Mouse (Mus musculus): ENCODE measurements around the gene Dnase1l1.

The Dnase1l1 gene

GRCm38 (mm10) chrX:74270062-74270901 lies 11.9 kb downstream of the Dnase1l1 start, which contains the start of gene Rpl10:
Gene Rpl10, plus strand, starts transcription at chrX:74270812.
- peak; percentile 84 for DNase-seq (ENCODE audit: extremely low read depth, low read depth, low spot score)

DNA sequence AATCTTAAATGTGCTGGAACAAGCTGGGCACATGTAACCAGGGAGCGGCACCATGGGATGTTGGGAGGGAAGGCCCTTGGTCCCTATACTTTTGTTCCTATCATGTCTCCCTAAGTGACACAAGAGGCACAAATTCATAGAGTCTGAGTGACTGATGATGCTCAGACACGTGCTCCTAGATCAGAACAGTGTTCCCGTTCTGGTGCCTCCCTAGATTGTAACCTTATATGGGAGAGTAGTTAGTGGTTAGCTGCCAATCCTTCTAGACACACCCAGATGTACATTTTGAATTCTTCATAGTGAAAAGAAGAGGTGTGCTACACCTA lies 12.4 kb downstream of the Dnase1l1 start:
- DNase-seq (ENCODE audit: extremely low read depth, low read depth, low spot score), result no peak

GRCm38 (mm10) chrX:74257746-74258145 lies 24.4 kb downstream of the Dnase1l1 start:
- DNase-seq (ENCODE audit: extremely low read depth, low read depth, low spot score), result no peak

- DNase-seq (ENCODE audit: extremely low read depth, low read depth, low spot score), result no peak
Measured at GRCm38 (mm10) chrX:74254888-74255565, 27.1 kb downstream of the Dnase1l1 start.

- DNase-seq (ENCODE audit: extremely low read depth, low read depth, low spot score), result peak; percentile 61
Measured at GRCm38 (mm10) chrX:74254153-74254887, 27.8 kb downstream of the Dnase1l1 start, which contains the start of gene Emd. Gene Emd, plus strand, starts transcription at chrX:74254687.

DNA sequence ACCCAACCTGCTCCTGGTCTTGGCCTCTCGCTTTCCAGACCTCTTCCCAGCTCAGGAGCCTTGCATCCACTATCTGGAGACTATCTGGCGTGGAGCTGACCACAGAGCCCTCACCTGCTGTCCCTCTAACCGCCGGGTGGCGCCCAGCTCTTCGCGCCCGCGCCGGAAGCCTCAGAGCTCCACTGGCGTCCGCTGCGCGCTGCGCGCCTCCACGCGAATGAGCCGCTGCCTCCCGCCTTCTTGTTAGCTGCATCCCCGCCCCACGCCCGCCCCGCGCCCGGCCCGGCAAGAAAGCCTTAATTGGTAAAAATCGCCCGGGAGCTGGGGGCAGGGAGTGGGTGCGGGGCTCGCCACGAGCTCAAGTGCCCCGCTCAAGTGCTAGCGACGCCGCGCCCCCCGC lies 32.5 kb downstream of the Dnase1l1 start, which contains the start of gene Flna:
Gene Flna (minus strand): TSS at position 206 of the 400 bp plus-strand sequence.
- DNase-seq (ENCODE audit: extremely low read depth, low read depth, low spot score), result no peak

DNA sequence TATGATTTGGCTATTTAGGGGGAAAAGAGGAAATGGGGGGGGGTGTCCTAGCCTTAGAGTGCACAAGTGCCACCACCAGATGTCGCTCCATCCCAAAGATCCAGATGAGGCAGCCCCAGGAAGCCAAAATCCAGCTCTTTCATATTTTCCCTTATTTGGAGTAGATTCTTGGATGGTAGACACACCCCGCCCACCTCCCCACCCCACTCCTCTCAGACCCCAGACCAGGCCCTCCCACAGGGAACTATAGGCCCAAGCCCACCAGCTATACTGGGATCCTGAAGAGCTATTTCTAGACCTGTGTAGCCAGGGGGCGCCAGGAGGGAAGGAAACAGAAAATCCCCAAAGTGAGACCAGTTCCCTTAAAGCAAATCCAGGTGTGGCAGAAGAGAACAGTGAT lies 33.5 kb downstream of the Dnase1l1 start:
- DNase-seq (ENCODE audit: extremely low read depth, low read depth, low spot score), result no peak

- DNase-seq (ENCODE audit: extremely low read depth, low read depth, low spot score), result no peak
Measured at GRCm38 (mm10) chrX:74246693-74247092, 35.4 kb downstream of the Dnase1l1 start.

DNA sequence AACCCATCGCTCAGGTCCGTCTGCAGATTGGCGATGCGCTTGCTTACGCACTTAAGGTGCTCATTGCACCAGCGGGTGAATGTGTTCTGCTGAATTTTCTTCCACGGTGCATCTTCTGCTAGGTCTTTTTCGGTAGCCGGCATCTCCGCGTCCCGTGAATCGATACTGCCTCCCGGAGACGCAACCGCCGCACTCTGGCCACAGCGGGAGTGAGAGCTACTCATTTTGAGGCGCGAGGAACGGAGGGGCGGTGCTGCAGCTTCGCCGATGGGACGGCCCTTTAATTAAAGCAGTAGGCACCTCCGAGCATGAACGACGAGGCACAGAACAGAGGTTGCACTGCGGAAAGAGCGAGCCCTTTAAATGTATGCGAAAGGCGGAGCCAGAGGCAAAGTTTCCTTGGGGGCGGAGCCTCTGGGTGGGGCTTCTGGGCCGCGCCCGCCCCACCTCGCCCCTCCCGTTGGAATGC lies 35.9 kb downstream of the Dnase1l1 start:
- no peak for DNase-seq (ENCODE audit: extremely low read depth, low read depth, low spot score)

GRCm38 (mm10) chrX:74245687-74246086 lies 36.5 kb downstream of the Dnase1l1 start:
- DNase-seq (ENCODE audit: extremely low read depth, low read depth, low spot score), result no peak

DNA sequence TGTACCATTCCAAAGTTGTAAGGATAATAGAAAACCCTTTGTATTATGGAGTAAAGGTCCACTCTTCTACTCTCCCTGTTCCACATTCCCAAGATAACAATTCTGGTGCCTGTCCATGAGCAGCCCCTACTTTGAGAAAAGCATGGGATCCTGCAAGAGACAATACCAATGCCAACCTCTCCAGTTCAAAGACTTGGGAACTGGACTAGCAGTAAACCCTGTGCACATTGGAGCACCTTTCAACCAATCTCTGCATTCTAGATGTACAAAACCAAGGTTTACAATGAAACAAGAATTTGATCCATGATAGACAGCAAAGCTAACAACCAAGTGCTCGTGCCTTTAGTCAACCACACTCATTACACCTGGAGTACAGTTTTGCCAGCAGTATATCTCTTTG lies 37.0 kb downstream of the Dnase1l1 start:
- no peak for DNase-seq (ENCODE audit: extremely low read depth, low read depth, low spot score)

DNA sequence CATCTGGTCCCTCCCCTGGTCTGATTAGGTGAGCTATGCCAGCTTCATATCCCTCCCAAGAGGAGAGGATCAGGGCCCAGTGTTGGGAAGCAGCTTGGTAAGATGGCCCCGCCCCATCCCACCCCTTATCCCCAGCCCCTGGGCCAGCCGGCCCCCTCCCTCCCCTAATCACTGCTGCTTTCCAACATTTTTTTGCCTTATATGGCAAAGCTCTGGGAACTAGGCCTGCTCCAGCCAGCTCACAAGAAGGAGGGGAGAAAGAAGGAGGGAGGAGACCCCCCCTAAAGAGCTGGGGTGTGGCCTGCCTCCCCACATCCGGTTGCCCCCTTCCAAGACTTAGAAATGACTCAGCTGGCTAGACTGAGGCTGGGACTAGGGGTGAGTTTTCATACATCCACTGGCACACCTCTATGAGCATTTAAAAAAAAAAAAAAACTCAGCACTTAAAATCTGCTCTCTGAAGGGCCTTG lies 37.5 kb downstream of the Dnase1l1 start:
- no peak for DNase-seq (ENCODE audit: extremely low read depth, low read depth, low spot score)

DNA sequence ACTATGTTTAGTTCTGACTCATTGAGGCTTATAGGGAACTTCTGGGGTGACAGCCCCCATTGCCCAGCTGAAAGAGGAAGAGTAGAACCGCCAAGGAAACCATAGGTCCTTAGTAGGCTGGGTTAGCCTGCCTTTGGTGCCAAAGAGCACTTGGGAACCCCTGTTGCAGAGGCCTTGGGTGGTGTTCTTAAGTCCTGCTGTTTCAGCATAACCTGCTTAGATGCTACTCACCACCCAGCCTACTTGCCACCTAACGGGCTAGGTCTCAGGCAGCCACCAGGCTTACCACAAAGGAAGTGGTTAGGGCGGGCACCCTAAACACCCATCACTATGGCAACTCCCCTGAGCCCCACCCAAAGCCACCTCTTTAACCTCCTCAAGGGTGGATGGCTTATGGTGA lies 38.3 kb downstream of the Dnase1l1 start:
- DNase-seq (ENCODE audit: extremely low read depth, low read depth, low spot score), result no peak

GRCm38 (mm10) chrX:74243396-74243795 lies 38.7 kb downstream of the Dnase1l1 start:
- no peak for DNase-seq (ENCODE audit: extremely low read depth, low read depth, low spot score)

GRCm38 (mm10) chrX:74240332-74240731 lies 41.8 kb downstream of the Dnase1l1 start:
- DNase-seq (ENCODE audit: extremely low read depth, low read depth, low spot score), result no peak

DNA sequence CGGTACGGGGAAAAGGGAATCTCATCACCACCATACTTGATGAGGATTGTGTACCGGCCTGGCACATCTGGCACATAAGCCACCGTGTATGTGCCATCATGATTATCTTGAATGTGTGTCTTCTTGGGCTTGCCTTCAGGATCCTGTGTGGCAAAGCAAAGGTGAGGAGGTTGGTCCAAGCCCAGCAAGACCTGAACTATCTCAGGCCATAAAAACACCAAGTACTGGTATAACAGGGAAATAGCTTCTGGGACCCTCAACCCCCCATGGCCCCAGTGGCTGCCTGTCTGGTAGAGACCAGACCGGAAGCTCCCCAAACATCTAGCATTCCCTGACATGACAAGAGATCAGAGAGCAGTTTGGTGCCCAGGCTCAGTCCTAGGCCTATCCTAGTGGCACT lies 48.9 kb downstream of the Dnase1l1 start:
- DNase-seq (ENCODE audit: extremely low read depth, low read depth, low spot score), result no peak

DNA sequence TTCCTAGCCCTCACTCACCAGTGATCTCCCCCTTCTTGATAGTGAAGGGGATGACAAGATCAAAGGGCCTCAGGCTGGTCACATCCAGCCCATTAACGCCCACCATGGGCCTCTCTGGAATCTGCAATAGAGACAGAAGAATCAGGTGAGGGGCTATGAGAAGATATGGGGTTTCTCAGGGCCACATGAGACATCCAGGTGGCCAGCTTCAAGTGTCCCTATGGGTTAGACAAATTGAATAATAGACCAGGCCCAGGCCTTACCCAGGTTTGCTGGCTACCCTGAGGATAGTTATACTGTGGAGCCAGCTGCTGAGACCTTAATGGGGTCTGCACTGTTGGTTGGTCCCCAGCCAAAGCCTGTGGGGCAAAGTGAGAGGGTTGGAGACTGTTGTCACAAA lies 52.1 kb downstream of the Dnase1l1 start:
- no peak for DNase-seq (ENCODE audit: extremely low read depth, low read depth, low spot score)
